Comparison of ENCODE assay signal across 8 mouse cellular contexts in the genomic region with DNA sequence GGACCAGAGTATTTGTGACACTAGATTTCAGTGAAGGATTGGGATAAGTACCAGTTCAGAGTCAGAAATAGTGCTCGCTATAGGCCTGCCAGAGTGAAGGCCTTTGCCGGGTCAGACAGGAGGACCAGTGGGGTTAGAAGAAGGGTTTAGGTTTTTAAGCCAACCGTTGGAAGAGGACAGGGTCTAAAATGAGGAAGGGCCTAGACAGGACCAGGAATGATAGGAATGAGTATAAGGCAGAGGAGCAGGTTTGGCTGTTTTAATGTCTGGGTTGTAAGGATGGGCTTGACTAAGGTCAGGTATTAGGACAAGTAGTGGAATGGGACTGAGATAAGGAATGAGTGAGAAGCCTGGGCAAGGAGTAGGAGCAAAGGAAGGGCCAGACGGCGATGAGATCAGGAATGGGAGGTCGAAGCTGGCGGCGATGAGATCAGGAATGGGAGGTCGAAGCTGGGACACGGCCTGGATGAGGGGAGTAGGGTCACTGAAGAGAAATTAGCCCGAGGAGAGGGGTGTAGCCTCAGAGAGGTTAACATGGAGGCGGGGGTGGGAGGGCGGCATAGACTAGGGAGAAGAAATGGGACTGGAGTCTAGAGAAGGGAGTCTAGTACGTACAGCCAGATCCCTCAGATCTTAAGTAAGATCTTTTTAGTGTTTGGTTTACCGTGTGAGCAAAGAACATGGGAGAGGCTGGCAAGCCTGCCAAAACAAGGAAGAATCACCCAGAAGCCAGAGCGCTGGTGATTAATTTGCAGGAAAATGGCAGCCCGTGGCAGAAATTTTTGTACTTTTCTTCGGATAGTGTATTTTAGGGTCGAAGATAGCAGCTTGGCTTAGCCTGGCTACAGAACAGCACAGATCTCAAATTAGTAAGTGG. TPM values are rescaled to one million over a fixed set of nuclear protein-coding genes. Genes with fewer than 3 reads are reported as not detected.
DNase-seq lines count a peak whose midpoint lies in the region; ATAC-seq lines count a peak whose summit lies in the region.

No protein-coding gene starts in this region.

- H3K4me1 ChIP-seq in embryonic facial prominence, embryonic 14.5 days (ENCODE audit: control insufficient read depth, insufficient read depth, low read length), result peaks cover 13% of the 10 kb centered on the region
- peaks cover 24% of the 10 kb centered on the region for H3K4me1 ChIP-seq in hindbrain, embryonic 16.5 days (ENCODE audit: control insufficient read depth, insufficient read depth, low read depth, low read length)
- H3K4me1 ChIP-seq in midbrain, embryonic 12.5 days, result peaks cover 35% of the 10 kb centered on the region

- H3K4me2 ChIP-seq in embryonic facial prominence, embryonic 14.5 days (ENCODE audit: low read depth, low read length), result peak overlapping the region; percentile 88
- peak overlapping the region; percentile 82 for H3K4me2 ChIP-seq in hindbrain, embryonic 16.5 days (ENCODE audit: low read length)
- peak overlapping the region; percentile 75 for H3K4me2 ChIP-seq in midbrain, embryonic 12.5 days (replicated peaks)

- peak overlapping the region; percentile 98 for H3K9ac ChIP-seq in embryonic facial prominence, embryonic 14.5 days (ENCODE audit: low read depth, low read length)
- H3K9ac ChIP-seq in hindbrain, embryonic 16.5 days (ENCODE audit: low read depth, low read length), result peak overlapping the region; percentile 99
- H3K9ac ChIP-seq in midbrain, embryonic 12.5 days (replicated peaks), result peak overlapping the region; percentile 98

- H3K4me3 ChIP-seq in embryonic facial prominence, embryonic 14.5 days (ENCODE audit: low read depth, low read length), result peak overlapping the region; percentile 94
- H3K4me3 ChIP-seq in hindbrain, embryonic 16.5 days (ENCODE audit: low read length), result peak overlapping the region; percentile 95
- peak overlapping the region; percentile 96 for H3K4me3 ChIP-seq in midbrain, embryonic 12.5 days

- 13% methylated on average over 19 of the region's 19 CpGs for whole genome bisulfite sequencing in embryonic facial prominence, embryonic 14.5 days
- WGBS in hindbrain, embryonic 16.5 days, result 15% methylated on average over 19 of the region's 19 CpGs
- 20% methylated on average over 19 of the region's 19 CpGs for WGBS in midbrain, embryonic 12.5 days

- no peak for ATAC-seq in embryonic facial prominence, embryonic 14.5 days (ENCODE audit: low read depth)
- ATAC-seq in hindbrain, embryonic 16.5 days, result peak; percentile 5; the same call in 1 of the 2 replicates
- peak; percentile 8; the same call in 1 of the 2 replicates for ATAC-seq in midbrain, embryonic 12.5 days (ENCODE audit: low FRiP score, low read depth)

- peak; percentile 54 for DNase-seq in adrenal gland, adult 2 months
- DNase-seq in adrenal gland, postnatal 4 days (ENCODE audit: low spot score in 2 of 2), result no peak
- DNase-seq in right cerebral cortex, postnatal 25 days, result peak; percentile 30
- DNase-seq in right cerebral cortex, adult 18-20 months, result no peak
- DNase-seq in embryonic facial prominence, embryonic 14.5 days (ENCODE audit: low spot score), result no peak
- no peak for DNase-seq in ovary, adult 18-20 months (ENCODE audit: low spot score)

- H3K27me3 ChIP-seq in embryonic facial prominence, embryonic 14.5 days (replicated peaks; ENCODE audit: control insufficient read depth, insufficient read depth, low read length), result no peaks in the 10 kb centered on the region
- no peaks in the 10 kb centered on the region for H3K27me3 ChIP-seq in hindbrain, embryonic 16.5 days (replicated peaks; ENCODE audit: control insufficient read depth, insufficient read depth, low read length)
- H3K27me3 ChIP-seq in midbrain, embryonic 12.5 days, result no peaks in the 10 kb centered on the region; the same call in 1 of the 2 replicates

- H3K27ac ChIP-seq in embryonic facial prominence, embryonic 14.5 days (replicated peaks; ENCODE audit: low read depth, low read length), result peak overlapping the region; percentile 90
- H3K27ac ChIP-seq in hindbrain, embryonic 16.5 days (ENCODE audit: low read depth, low read length), result peak overlapping the region; percentile 94
- no peak overlapping the region for H3K27ac ChIP-seq in midbrain, embryonic 12.5 days (replicated peaks)

- H3K9me3 ChIP-seq in embryonic facial prominence, embryonic 14.5 days (ENCODE audit: control insufficient read depth, low read length), result no peaks in the 10 kb centered on the region
- H3K9me3 ChIP-seq in hindbrain, embryonic 16.5 days (ENCODE audit: control insufficient read depth, low read length), result no peaks in the 10 kb centered on the region
- no peaks in the 10 kb centered on the region for H3K9me3 ChIP-seq in midbrain, embryonic 12.5 days

- H3K36me3 ChIP-seq in embryonic facial prominence, embryonic 14.5 days (ENCODE audit: control insufficient read depth, insufficient read depth, low read length), result no peaks in the 10 kb centered on the region
- H3K36me3 ChIP-seq in hindbrain, embryonic 16.5 days (ENCODE audit: control insufficient read depth, insufficient read depth, low read length), result no peaks in the 10 kb centered on the region
- no peaks in the 10 kb centered on the region for H3K36me3 ChIP-seq in midbrain, embryonic 12.5 days

RNA-seq across cellular contexts. Expression of gene Usp24, which starts 1.4 kb away (rescaled TPM):
- 10 to 100 TPM; 32.9 to 34.0 TPM for total RNA-seq in adrenal gland, adult 2 months (2021)
- 8.5 and 10.7 TPM in 2 replicates for polyA plus RNA-seq in adrenal gland, adult 2 months (2012; rRNA removed)
- total RNA-seq in adrenal gland, postnatal 4 days (2021), result 10 to 100 TPM; 38.6 to 42.1 TPM
- 10.7 and 10.9 TPM in 2 replicates for polyA plus RNA-seq in embryonic facial prominence, embryonic 14.5 days (2014; fragmentation: Nextera tagmentation; extraction: Ambion mirVana)
- 5.8 and 7.3 TPM in 2 replicates for polyA plus RNA-seq in hindbrain, embryonic 16.5 days (2015; fragmentation: Nextera tagmentation; extraction: Ambion mirVana)
- polyA plus RNA-seq in midbrain, embryonic 12.5 days (2016; fragmentation: Nextera tagmentation; extraction: Ambion mirVana), result 10.8 and 12.5 TPM in 2 replicates

Comparison
In these comparisons a context has a peak if more than half of its experiments do, and no peak if none do; other contexts are left out.
1. DNase-seq: peak in adrenal gland, adult 2 months (single experiment) and right cerebral cortex, postnatal 25 days (single experiment); none in adrenal gland, postnatal 4 days (0 of 2), right cerebral cortex, adult 18-20 months (single experiment), embryonic facial prominence, embryonic 14.5 days (single experiment) and ovary, adult 18-20 months (single experiment).
2. Peak in every context shown above with its lines, with median percentiles within 50 percentile points of each other: H3K4me2 ChIP-seq, H3K4me3 ChIP-seq and H3K9ac ChIP-seq.